Mouse (Mus musculus): ENCODE measurements around the gene Trappc3. TPM values are rescaled to one million over a fixed set of nuclear protein-coding genes. Genes with fewer than 3 reads are reported as not detected.

Gene Trappc3
- polyA plus RNA-seq, 1 experiment from 2014 or later = 71.6 TPM

DNA sequence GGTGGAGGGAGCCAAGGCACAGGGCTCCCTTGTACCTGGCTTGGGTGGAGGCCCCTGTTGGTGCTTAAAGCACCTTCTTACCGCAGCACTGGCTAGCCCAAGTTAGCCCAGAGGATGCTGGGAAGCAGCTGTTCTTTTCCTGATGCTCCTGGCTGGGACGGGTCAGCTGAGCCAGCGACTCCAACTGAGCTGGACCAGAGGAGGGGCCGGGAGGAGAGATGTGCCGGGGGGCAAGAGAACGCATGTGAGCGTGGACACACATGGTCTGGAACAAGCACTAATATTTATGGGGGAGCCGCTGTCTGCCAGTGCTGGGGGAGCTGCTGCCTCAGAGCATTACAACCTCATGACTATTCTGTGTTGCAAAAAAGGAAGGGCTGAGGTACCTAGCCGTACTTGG is 16.8 kb downstream of the Trappc3 start:
- no peak for ATAC-seq

GRCm38 (mm10) chr4:126281706-126282105 is 19.6 kb downstream of the Trappc3 start:
- ChIA-PET CTCF (no interaction called here), POLR2A (no interaction called here)
- ATAC-seq = no peak
- no peak for TF ChIP-seq CTCF (IDR thresholded peaks at IDR 0.05)
- DNase-seq (ENCODE audit: low read depth, low spot score) = no peak
- in situ Hi-C loops (cut with MboI; ENCODE audit: low pct_unique_long_range_greater_than_20kb) = no loop called here
- no peaks in the 10 kb centered on the region for H3K27me3 ChIP-seq

More for the DNA sequence above, 16.8 kb downstream of the Trappc3 start:
- DNase-seq (ENCODE audit: low read depth, low spot score) = no peak
- TF ChIP-seq CTCF (IDR thresholded peaks at IDR 0.05) = no peak
- in situ Hi-C loops (cut with MboI; ENCODE audit: low pct_unique_long_range_greater_than_20kb) = no loop called here
- no peaks in the 10 kb centered on the region for H3K27me3 ChIP-seq
- POLR2A ChIA-PET = no interaction called here
- CTCF ChIA-PET = interaction anchor here (0.9 to 1.8 kb wide), 3 partner anchors 13 to 35 kb away, joined by 3 to 8 read pairs (median 5); no protein-coding TSS in a partner anchor

DNA sequence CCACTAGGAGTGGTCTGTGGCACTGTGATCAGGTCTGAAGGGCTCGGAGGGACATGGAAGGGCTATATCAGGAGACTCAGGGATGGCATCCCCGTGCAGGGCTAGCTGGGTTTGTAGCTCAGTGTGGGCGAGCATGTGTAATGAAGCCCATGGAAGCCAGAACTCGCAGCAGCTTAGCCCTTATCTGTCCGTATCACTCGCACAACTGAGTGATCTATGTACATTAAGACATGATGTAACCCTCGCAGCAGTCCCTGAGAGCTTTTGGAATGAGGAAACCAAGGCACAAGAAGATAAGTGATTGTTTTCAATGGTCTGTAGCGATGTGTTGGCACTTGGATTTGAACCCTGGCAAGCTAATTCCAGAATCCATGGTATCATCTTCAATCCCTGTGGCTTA is 21.5 kb downstream of the Trappc3 start:
- ATAC-seq (no peak), DNase-seq (ENCODE audit: low read depth, low spot score) (no peak)
- in situ Hi-C loops (cut with MboI; ENCODE audit: low pct_unique_long_range_greater_than_20kb) = no loop called here
- H3K27me3 ChIP-seq = no peaks in the 10 kb centered on the region
- TF ChIP-seq CTCF (IDR thresholded peaks at IDR 0.05) = no peak
- POLR2A ChIA-PET = no interaction called here
- CTCF ChIA-PET = no interaction called here

DNA sequence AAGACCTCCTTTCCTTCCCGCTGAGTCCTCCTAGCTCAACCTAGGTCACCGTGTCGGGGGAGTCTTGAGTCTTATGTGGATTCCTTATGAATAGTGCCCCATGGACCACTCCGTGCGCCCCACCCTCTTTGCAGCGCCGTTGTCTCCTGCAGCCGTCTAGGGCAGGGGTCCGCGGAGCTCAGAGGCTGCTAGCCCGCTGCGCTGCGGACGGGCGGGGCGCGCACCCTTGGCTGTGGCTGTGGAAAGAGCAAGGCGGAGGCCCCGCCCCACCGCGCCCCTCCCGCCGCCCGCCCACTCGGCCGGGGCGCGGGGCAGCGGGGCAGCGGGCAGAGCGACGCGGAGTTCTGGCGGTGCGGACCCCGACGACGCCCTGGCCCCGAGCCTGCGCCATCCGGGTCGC is 24.4 kb downstream of the Trappc3 start, which contains the start of gene Col8a2:
Col8a2 (plus strand) TSS at position 302 of the 400 bp plus-strand sequence.
- in situ Hi-C loops (cut with MboI; ENCODE audit: low pct_unique_long_range_greater_than_20kb) = no loop called here
- no peak for TF ChIP-seq CTCF (IDR thresholded peaks at IDR 0.05)
- no peak for DNase-seq (ENCODE audit: low read depth, low spot score)
- ChIA-PET POLR2A (no interaction called here), CTCF (interaction anchor here (0.9 kb wide), 1 partner anchor 24 kb away, joined by 3 read pairs; no protein-coding TSS in a partner anchor)
- no peaks in the 10 kb centered on the region for H3K27me3 ChIP-seq
- no peak for ATAC-seq

DNA sequence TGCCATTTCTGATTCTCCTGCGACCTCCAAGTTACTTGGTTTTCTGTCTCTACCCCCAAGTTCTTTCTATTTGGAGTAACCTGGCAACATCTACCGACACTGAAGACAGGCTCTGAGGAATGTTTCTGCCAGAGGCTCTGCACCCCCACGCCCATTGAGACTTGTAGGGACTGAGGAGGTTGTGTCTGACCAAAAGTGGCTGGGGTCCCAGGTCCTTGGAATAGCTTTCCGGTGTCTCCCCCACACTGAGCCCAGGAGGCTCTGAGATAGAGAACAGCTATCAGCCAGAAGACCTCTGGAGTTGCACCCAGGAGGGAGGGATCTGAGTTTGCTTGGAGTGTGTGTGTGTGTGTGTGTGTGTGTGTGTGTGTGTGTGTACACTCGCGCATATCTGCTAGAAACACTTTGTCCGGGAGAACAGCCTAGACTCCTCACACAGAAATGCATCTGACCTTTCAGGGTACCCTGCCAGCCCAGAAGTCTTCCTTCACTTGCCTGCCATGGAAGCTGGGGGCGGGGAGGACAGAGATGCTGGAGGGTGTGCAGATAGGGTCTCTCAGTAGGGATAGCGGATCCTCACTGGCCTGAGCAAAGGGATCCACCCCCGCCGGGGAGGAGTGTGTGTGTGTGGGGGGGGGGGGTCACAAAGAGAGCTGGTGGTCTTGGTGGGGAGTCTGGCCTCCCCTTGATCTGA is 25.3 kb downstream of the Trappc3 start:
- in situ Hi-C loops (cut with MboI; ENCODE audit: low pct_unique_long_range_greater_than_20kb) = no loop called here
- POLR2A ChIA-PET = no interaction called here
- no peak for DNase-seq (ENCODE audit: low read depth, low spot score)
- CTCF ChIA-PET = interaction anchor here (0.9 kb wide), 1 partner anchor 23 kb away, joined by 3 read pairs; no protein-coding TSS in a partner anchor
- TF ChIP-seq CTCF (IDR thresholded peaks at IDR 0.05) = no peak
- no peaks in the 10 kb centered on the region for H3K27me3 ChIP-seq
- no peak for ATAC-seq

DNA sequence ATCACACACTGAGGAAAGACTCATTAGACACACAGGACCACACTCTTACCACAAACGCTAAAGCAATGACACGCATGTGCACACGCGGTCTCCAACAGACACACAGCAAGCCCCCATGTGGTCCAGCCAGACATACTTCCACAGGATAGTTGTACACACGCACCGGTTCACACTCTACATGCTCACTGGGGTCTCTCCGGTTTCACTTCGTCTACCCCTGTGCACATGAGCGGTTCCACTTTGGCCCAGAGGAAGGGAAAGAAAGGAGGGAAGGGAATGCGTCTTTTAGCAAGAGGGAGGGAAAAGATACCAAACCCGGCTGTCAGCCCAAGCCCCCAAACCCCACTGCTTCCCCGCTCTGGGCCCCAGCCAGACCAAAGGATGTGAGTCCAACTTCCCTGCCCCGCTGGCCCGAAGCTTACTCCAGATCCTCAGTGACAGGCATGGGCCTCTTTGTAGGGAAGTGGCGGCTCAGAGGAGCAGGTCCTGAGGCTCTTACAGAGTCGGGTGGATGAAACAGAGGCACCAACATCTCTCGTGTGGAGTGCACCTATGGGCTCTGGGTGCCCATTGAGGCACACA is 26.1 kb downstream of the Trappc3 start:
- no peak for TF ChIP-seq CTCF (IDR thresholded peaks at IDR 0.05)
- CTCF ChIA-PET = no interaction called here
- no peaks in the 10 kb centered on the region for H3K27me3 ChIP-seq
- no peak for ATAC-seq
- in situ Hi-C loops (cut with MboI; ENCODE audit: low pct_unique_long_range_greater_than_20kb) = no loop called here
- POLR2A ChIA-PET = no interaction called here
- DNase-seq (ENCODE audit: low read depth, low spot score) = no peak

DNA sequence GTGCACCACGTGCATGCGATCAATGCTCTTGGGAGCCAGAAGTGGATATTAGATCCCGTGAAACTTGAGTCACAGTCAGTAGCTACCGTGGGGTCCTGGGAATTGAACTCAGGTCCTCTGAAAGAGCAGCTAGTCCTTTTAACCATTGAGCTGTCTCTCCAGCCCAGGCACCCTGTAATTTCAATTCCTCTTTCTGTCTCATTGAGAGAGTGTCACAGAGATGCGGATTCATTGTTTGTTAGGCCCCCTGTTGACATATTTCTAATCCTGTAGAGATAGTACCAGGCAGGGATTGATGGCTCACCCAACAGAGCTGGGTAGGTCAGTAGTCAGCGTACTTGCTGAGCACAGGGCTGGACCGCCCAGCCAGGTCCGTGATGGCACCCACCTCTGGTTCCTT is 28.2 kb downstream of the Trappc3 start:
- DNase-seq (ENCODE audit: low read depth, low spot score) = no peak
- H3K27me3 ChIP-seq = no peaks in the 10 kb centered on the region
- no peak for ATAC-seq
- ChIA-PET POLR2A (no interaction called here), CTCF (interaction anchor here (1.0 kb wide), 1 partner anchor 23 kb away, joined by 3 read pairs; no protein-coding TSS in a partner anchor)
- in situ Hi-C loops (cut with MboI; ENCODE audit: low pct_unique_long_range_greater_than_20kb) = no loop called here
- no peak for TF ChIP-seq CTCF (IDR thresholded peaks at IDR 0.05)

DNA sequence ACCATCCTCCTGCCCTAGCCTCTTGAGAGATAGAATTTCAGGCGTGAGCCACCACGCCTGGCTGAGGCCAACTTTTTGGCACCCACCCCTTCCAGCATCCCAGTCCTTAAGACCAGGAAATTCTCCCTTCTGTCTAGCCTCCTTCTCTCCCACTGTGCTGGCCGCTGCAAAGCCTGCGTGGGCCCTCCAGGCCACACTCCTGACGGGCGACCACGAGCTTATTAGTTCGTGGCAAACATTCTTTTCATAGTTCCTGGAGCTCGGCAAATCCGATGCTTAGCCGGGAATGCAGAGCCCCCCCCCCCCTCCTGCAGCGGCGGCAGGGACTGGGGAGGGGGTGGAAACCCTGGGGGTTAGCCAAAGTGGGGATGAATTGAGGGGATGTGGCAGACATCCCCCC is 29.1 kb downstream of the Trappc3 start:
- ChIA-PET POLR2A (no interaction called here), CTCF (interaction anchor here (0.7 to 1.3 kb wide), 4 partner anchors 12 to 23 kb away, joined by 3 to 4 read pairs (median 4); no protein-coding TSS in a partner anchor)
- no peak for TF ChIP-seq CTCF (IDR thresholded peaks at IDR 0.05)
- in situ Hi-C loops (cut with MboI; ENCODE audit: low pct_unique_long_range_greater_than_20kb) = no loop called here
- DNase-seq (ENCODE audit: low read depth, low spot score) = no peak
- H3K27me3 ChIP-seq = no peaks in the 10 kb centered on the region
- ATAC-seq = peak; percentile 60

- ChIA-PET POLR2A (interaction anchor here (0.8 kb wide), 1 partner anchor 128 kb away, joined by 6 read pairs; no protein-coding TSS in a partner anchor), CTCF (no interaction called here)
- DNase-seq (ENCODE audit: low read depth, low spot score) = no peak
- no peaks in the 10 kb centered on the region for H3K27me3 ChIP-seq
- in situ Hi-C loops (cut with MboI; ENCODE audit: low pct_unique_long_range_greater_than_20kb) = no loop called here
- no peak for TF ChIP-seq CTCF (IDR thresholded peaks at IDR 0.05)
- ATAC-seq = no peak
These were observed 33.0 kb downstream of the Trappc3 start for GRCm38 (mm10) chr4:126295152-126295551.

GRCm38 (mm10) chr4:126295937-126296336 is 33.8 kb downstream of the Trappc3 start:
- DNase-seq (ENCODE audit: low read depth, low spot score) = no peak
- ATAC-seq = no peak
- no peak for TF ChIP-seq CTCF (IDR thresholded peaks at IDR 0.05)
- ChIA-PET POLR2A (no interaction called here), CTCF (no interaction called here)
- in situ Hi-C loops (cut with MboI; ENCODE audit: low pct_unique_long_range_greater_than_20kb) = no loop called here
- H3K27me3 ChIP-seq = no peaks in the 10 kb centered on the region

DNA sequence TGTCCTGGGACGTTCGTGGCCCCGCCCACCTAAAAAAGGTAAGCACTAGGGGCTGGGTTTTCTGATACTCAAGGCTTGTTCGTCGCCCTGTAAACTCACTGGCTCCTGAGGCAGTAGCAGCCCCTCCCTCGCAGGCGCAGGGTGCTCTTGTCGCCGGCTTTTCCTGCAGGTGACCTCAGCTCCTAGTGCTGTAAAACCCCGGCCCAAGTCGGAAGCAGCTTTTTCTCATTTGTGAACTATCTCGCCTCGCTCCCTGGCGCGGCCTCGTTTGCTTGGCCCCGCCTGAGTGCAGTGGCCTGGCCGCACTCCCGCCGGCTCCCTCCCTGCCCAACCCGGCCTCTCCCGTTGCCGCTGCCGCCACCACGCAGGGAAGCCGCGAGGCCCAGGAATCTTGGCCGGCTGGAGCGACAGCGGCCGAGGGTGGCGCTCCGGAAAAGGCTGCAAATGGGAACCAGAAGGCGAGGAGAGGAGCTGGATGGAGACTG is 34.5 kb downstream of the Trappc3 start:
- no peaks in the 10 kb centered on the region for H3K27me3 ChIP-seq
- TF ChIP-seq CTCF (IDR thresholded peaks at IDR 0.05) = no peak
- DNase-seq (ENCODE audit: low read depth, low spot score) (no peak), ATAC-seq (no peak)
- POLR2A ChIA-PET = no interaction called here
- CTCF ChIA-PET = no interaction called here
- in situ Hi-C loops (cut with MboI; ENCODE audit: low pct_unique_long_range_greater_than_20kb) = no loop called here

All from Patski (cell line).